Mouse (Mus musculus) testis, adult 2 months (tissue): ENCODE results near the gene Cyp2j5.

Experiments used
- CTCF ChIP-seq: fragments of 200-500 bp; IDR thresholded peaks from 2 replicates; pipeline ENCODE4 v1.5.1; 2012; ENCODE audit warnings: low read depth, mild to moderate bottlenecking, inconsistent platforms, low read length, moderate library complexity; ENCODE audit not compliant: control insufficient read depth, insufficient read depth, insufficient replicate concordance
- POLR2A ChIP-seq: fragments of 200-500 bp; IDR thresholded peaks from 2 replicates; pipeline ENCODE4 v1.6.1; 2012; ENCODE audit warnings: low read depth, mild to moderate bottlenecking, inconsistent platforms, low read length, moderate library complexity; ENCODE audit not compliant: control insufficient read depth

- TF ChIP-seq POLR2A (no peak), CTCF (no peak)
These were observed 34.2 kb upstream of the Cyp2j5 start for GRCm38 (mm10) chr4:96698218-96698561.
